Mouse (Mus musculus) heart, embryonic 13.5 days (tissue): ENCODE results near the gene Rell1. TPM values are rescaled to one million over a fixed set of nuclear protein-coding genes. Genes with fewer than 3 reads are reported as not detected.

ENCODE experiments used
- ATAC-seq: fragments of 200-750 bp; cut with Nextera tagmentation; 2 replicates; pipeline ENCODE4 v1.8.0; 2017; ENCODE audit warnings: moderate TSS enrichment; ENCODE audit not compliant: insufficient number of reproducible peaks, low FRiP score, low TSS enrichment; ENCODE audit errors: extremely low read depth
- H3K27ac ChIP-seq: fragments of 300-500 bp; sonication (generic); replicated peaks from 2 replicates; pipeline ENCODE4 v1.5.1; 2015; ENCODE audit warnings: moderate library complexity, mild to moderate bottlenecking, inconsistent platforms
- H3K27me3 ChIP-seq: fragments of 300-500 bp; sonication (generic); replicated peaks from 2 replicates; pipeline ENCODE4 v1.6.1; 2015; ENCODE audit warnings: mild to moderate bottlenecking, inconsistent platforms
- H3K36me3 ChIP-seq: fragments of 300-500 bp; sonication (generic); 2 replicates; pipeline ENCODE4 v1.6.1; 2015; ENCODE audit warnings: mild to moderate bottlenecking, inconsistent platforms
- H3K4me1 ChIP-seq: fragments of 300-500 bp; sonication (generic); 2 replicates; pipeline ENCODE4 v1.6.1; 2015; ENCODE audit warnings: inconsistent platforms
- H3K4me2 ChIP-seq: fragments of 300-500 bp; sonication (generic); 2 replicates; pipeline ENCODE4 v1.6.1; 2015; ENCODE audit warnings: inconsistent platforms, mild to moderate bottlenecking, moderate library complexity
- H3K4me3 ChIP-seq: fragments of 300-500 bp; sonication (generic); 2 replicates; pipeline ENCODE4 v1.5.1; 2015; ENCODE audit warnings: moderate library complexity, mild to moderate bottlenecking, inconsistent platforms
- H3K9ac ChIP-seq: fragments of 300-500 bp; sonication (generic); 2 replicates; pipeline ENCODE4 v1.6.1; 2015; ENCODE audit warnings: inconsistent platforms, mild to moderate bottlenecking, moderate library complexity
- H3K9me3 ChIP-seq: fragments of 300-500 bp; sonication (generic); 2 replicates; pipeline ENCODE4 v1.6.1; 2016; ENCODE audit warnings: inconsistent platforms
- WGBS: fragments of 180-500 bp; shearing (Covaris S2); methylation state at CpG from one replicate; pipeline ENCODE4 v1.1.7; 2015; ENCODE audit warnings: mixed read lengths; 5-methylcytosine and 5-hydroxymethylcytosine counted together
- polyA plus RNA-seq: library from polyadenylated mRNA; unstranded; fragments of >200 nt; fragmentation: Nextera tagmentation; extraction: Ambion mirVana; gene quantifications from 2 replicates; pipeline ENCODE4 v1.2.1, GENCODE M21; 2015

Gene Rell1
- polyA plus RNA-seq, 1 experiment from 2014 or later = 7.8 TPM

- no peaks in the 10 kb centered on the region for H3K36me3 ChIP-seq
- H3K27ac ChIP-seq = no peak overlapping the region
- H3K9me3 ChIP-seq = no peaks in the 10 kb centered on the region
- ATAC-seq = no peak
- H3K9ac ChIP-seq = no peak overlapping the region
- H3K4me1 ChIP-seq = no peaks in the 10 kb centered on the region
- H3K4me2 ChIP-seq = no peak overlapping the region
- H3K4me3 ChIP-seq = no peak overlapping the region
- no peaks in the 10 kb centered on the region for H3K27me3 ChIP-seq
- WGBS = 74% methylated on average over 8 of the region's 8 CpGs
These were observed 109.8 kb downstream of the Rell1 start for GRCm38 (mm10) chr5:63858901-63859300.

Other genes starting within 250 kb of the Rell1 start
- gene 0610040J01Rik, start 156.5 kb downstream of the Rell1 start, polyA plus RNA-seq = 1.8 and 2.3 TPM in 2 replicates
- gene Pgm2, start 124.1 kb upstream of the Rell1 start, polyA plus RNA-seq = 17.7 and 18.1 TPM in 2 replicates
- gene Tbc1d1, start 187.4 kb upstream of the Rell1 start, polyA plus RNA-seq = 24.5 and 25.4 TPM in 2 replicates